Mouse (Mus musculus) embryo, embryonic 10.5 days (tissue): Measurements from ENCODE around the gene Hadha.

ENCODE experiments used
- DNase-seq: peaks from one replicate; pipeline ENCODE4 v3.0.0-alpha.2; 2015; ENCODE audit warnings: low spot score

The Hadha gene

DNA sequence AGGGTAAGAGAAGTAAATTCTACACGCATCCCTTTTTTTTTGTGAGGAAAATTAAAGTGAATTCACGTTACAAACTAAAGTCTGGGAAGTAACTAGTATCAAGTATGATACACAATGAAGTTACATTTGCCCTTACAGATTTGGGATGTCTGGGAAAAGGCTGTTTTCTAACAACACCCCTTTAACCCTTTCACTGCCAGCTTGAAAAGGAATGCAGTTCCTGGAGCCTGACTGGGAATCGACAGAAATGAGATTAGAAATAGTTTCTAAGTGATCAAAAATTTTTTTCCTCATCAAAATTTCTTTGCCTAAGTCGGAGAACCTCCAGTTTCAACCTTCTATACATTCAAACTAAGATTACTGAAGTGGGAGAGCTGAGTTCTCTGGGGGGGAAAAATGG is 949 bp downstream of the Hadha start:
- DNase-seq: peak; percentile 47

DNA sequence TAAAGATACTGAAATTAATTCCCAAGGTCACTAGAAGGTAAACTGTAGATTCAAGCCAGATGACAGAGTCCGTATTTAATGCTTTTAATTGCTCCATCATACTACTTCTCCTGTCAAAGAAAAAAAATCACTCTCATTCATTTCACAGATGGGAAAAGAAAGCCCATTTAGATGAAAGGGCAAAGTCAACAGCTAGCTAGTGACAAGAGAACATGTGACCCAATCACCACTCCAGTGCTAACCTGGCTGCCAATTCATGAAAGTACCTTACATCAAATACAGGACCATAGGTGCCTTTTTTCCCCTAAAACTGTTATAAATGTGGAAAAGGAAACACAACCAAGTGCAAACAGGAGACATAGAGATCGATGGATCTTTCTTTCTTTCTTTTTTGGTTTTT is 1.7 kb downstream of the Hadha start:
- no peak for DNase-seq

DNA sequence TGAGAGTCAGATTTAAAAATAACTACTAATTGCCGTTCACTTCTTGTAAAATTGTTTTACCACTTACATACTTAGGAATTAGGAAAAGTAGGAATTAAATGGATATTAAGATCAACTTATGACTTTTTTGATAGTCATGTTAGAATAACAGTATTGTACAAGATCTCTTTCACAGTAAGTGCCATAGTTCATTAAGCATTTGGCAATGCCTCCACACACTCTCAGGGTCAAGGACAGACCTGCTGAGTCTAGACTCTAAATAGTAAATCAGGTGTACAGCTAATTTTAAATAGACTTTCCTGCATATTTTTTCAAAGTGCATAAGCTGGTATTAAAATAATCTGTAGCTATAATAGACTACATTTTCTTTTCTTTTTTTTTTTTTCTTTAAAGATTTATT is 2.5 kb downstream of the Hadha start:
- DNase-seq: no peak

DNA sequence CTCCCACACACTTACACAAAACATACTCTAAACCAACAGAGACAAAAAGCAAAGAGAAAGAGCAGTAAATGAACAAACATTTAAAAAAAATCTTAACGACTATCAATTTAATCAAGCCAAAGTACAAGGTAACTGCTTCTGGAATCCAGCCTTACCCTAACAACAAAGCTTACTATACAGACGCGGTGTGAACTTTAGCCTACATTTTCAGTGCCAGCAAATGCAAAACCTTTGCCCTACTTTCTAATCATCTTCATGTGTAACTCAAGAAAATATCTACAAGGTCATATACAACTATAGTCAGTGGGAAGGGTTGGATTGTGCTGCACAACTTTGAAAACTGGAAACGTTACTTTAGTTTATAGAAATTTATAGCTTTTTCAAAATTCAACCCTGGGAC is 3.0 kb downstream of the Hadha start:
- DNase-seq: no peak

DNA sequence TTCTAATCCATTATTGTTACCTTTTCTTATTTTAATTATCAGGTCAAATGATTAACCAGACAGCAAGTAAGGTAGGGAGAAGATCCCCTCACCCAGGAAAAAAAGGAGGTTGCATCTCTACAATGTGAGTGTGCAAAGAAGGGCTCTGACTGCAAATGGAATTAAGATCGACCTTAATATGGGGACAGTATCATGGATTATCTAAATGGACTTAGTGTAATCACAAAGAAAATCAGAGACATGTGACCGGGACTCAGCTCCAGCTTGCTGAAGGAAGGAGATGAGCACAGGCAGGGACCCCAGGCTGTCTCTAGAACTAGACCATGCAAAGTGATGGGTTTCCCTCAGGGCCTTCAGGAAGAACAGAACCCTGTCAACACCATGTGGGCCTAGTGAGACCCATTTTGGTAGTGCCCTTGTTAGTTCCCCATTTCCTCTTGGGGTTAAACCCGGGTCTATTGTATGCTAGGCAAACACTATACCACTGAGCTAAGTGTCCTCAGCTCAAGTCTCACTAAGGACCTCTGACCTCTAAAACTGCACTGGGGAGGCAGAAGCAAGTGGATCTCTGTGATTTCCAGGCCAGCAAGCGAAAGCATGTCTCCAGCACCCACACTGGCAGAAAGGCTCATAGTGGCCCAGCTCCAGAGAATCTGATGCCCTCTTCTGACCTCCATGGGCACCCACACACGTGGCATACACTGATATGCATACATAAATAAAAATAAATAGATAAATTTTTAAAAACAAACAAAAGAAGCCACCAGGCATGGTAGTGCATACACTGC is 6.6 kb downstream of the Hadha start:
- no peak for DNase-seq

DNA sequence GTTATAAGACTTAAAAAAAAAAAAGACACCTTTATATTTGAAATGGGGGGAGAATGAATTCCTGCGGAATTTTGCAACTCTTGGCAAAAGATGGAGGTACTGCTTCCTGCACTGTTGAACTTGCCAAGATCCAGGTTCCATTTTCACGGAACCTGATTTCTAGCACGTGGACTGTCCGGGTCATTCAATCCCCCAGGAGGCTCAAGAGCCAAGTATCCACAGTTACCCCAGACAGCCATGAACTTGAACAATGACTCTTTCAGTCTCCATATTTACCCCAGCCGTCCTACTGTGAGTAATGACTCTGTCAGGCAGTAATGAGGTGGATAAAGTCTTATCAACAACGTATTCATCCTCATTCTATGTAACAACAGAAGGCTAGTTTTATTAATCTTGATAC is 8.4 kb downstream of the Hadha start:
- DNase-seq: no peak

DNA sequence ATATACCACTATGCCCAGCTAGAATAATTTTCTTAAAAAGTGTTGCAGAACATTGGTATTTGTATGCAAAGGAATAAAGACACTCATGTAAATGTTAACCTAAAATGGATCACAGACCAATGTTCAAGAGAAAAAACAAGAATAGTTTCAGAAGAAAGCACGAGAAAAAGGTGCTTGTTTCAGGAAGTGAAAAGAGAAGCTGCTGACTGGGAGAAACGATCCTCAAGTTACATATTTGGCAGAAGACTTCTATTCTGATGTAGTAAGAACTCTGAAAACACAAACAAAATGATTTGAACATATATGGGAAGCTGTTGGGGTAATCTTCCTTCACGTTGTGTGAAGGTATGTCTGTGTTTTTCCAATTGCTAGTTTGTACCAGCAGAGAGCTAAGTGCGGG is 16.8 kb downstream of the Hadha start:
- no peak for DNase-seq

DNA sequence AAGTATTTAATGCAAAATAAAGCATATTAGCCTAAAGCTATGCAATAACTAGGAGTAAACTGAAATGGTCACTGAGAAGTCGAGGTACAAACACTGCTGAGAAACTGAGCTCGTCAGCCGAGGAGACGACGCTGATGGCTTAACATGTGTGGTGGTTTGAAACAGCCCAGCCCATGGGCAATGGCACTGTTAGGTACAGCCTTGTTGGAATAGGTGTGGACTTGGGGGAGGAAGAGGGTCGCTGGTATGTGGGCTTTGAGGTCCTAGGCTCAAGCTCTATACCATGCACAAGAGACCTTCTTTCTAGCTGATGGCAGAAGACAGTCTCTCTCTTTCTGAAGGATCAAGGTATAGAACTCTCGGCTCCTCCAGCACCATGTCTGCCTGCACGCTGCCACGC is 17.7 kb downstream of the Hadha start:
- no peak for DNase-seq

DNA sequence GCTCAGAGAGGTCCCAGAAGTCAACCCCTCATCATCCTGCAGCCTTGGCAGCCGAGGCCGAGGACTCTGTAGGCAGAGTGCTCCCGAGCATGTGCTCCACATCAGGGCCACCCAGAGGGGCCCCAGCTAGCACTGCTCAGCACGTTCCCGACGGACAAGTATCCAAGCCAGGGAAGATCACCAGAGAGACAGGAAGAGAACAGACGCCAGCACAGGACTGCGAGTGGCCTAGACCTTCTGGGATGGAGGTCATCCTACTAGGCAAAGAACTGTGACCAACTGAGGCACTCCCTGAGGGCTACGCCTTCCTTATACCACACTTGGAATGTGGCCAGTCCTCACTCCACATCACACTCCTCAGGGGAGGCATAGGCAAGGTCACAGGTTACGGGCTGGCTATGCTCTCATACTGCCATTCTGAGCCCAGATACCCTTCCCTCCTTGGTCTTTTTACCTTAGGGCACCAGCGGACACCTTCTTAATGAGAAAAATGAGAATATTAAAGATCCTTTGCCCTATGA is 19.2 kb downstream of the Hadha start:
- DNase-seq: no peak

DNA sequence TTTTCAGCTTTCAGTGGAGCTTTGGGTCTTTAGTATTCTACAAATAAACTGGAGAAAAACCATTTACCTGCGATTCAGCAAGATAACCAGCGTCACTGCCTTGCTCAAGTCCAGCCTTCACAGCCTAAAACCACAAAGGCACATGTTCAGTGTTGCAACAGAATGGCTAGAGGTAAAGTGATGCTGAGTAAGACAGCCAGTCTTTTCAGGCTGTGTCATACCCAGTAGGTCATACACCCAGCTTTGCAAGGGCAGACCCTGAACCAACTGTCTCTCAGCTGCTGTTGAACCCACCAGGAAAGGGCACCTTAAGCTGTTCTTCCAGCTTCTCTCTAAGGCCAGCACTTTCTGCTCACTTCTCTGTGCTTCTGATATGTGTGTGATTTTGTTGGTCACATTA is 22.8 kb downstream of the Hadha start:
- no peak for DNase-seq

DNA sequence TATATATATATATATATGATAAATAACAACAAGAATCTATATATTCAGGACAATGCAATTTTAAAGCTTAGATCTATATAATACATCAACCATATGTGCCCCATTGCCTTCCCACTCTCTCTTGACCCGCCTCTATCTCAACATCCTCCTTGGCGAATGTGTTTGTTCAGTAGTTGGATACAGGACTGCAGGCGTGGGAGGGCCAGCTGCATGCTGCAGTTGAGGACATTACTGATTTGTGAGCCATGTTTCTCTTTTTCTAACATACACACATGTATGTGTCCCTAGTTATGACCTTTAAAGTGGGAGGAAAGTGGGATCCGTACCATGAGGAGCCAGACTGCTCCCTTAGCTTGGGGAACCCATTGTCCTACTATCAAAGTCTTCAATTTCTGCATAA is 23.7 kb downstream of the Hadha start:
- no peak for DNase-seq

DNA sequence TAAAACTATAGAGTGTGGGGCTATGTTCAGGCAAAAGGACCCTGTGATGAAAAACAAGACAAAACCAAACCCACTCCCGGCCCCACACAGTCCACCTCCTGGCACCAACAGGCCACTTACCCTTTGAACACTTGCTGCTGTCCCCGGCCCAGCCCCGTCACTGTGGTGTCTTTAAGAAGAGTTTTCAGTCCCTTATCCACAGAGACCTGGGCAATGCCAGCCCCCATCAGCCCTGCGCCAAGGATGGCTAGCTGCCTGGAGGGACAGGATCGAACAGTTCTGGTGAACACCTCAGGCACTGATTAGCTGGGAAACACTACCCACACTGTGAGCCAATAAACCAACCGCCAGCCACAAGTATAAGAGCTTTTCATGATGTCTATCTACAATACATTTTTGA is 26.3 kb downstream of the Hadha start:
- DNase-seq: no peak

DNA sequence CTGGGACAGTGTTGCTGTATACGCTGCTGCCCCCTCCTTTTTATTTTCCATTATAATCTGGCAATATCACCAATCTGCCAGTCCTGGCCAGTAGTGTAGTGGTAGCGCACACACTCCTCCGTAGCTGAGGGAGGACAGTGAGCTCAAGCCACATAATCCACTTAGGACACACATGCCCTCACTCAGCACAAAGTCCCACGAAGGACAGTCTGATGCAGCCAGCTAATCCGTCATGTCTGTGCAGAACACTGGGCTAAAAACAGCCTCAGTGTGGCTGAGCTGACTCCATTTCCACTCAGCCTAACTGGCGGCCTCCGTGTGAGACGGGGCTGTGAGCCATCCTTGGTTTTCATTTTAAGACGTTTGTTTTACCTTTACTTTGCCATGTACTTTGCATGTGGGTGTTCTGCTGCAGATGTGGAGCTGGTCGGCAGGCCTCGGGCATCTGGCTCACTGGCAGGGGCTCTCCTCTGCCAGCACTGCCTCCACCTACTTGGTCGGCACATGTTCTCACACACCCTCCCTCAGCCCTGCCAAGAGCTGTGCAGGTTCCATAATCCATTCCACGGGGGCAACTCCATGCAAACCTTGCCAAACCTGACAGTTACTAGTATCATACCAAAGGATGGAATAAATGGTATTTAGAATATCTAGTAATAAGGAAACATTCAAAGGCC is 26.9 kb downstream of the Hadha start:
- no peak for DNase-seq

DNA sequence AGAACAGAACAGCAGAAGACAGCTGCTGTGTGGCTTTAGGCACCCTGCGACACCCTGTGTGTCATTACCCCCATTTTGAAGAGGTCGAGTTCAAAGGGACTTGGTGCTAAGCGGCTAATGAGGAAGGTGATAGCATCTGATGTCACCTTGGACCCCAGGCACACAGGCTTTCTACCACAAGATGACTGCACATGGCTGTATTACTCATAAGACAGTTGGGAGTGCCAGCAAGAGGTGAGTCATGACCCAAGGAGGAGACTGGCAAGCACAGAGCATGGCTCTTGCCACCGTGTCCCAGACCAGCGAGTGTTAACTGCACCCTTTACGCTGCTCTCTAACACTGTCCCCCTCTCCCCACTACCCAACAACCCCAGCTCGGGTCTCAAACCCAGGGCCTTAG is 28.2 kb downstream of the Hadha start:
- DNase-seq: no peak

DNA sequence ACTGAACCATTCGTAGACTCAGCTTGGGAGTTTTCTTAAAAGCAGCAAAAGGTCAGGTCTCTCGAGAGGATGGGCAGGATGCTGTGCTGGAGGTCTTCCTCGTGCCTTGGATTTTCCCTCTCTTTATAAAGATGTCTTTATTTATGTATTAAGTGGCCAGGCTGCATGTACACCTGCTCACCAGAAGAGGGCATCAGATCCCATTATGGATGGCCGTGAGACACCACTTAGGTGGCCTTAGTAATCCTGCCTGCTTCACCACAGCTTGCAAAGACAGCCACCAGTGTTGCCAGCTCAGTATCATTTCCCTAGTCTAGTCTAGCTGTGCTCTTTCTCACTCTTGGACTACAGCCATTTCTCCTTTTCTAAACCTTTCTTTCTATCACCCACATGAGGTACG is 29.4 kb downstream of the Hadha start:
- peak; percentile 81 for DNase-seq

DNA sequence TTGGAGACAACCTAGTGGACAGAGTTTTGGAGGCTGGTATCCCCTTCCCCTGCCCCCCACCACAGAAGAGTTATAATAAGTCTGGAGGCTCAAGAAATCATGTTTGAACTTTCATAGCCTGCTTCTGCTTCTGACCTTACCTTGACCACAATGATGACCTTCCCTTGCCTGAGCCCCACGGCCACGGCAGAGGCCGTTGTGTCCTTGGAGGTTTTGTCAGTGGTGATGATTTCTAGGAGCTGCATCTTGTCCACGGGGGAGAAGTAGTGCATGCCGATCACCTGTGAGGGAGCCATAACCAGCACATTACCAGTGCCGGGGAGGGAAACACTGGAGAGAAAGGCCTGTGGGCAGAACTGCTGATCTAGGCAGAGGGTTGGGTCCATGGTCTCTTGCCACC is 32.5 kb downstream of the Hadha start:
- DNase-seq: no peak

DNA sequence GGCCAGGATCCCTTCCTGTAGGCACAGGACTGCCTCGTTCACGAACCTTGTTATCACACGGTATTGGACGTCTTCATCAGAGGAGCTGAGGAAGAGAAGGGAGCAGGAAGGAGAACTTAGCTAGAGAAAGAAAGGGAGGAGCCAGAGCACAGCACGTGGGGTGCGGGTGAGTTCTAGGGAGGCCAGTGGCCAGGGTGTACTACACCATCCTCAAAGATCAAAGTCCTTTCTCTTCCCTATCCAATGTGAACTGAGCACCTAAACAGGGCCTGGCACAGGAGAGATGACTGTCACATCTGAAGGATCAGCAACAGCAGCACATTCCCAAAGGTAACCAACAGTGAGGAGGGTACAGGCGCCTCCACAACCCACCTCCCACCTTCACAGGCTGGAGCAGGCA is 34.9 kb downstream of the Hadha start:
- no peak for DNase-seq

DNA sequence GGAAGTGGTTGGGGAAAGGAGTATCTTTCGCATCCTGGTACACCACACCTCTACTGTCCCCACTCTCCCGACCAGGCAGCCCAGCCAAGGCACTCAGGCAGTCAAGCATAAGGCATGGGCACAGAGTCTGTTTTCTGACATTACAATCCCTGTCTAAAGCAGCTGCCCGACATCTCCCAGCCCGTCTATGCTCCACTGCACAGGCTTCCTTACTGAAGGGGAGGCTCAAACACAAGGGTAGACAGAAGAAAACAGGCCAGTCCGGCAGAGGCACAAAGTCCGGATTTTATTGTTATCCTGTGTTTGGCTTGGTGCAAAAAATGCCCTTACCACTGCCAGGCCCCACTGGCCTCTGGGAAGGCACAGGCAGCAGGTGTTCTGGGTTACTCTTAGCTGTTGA is 35.8 kb downstream of the Hadha start:
- DNase-seq: no peak

DNA sequence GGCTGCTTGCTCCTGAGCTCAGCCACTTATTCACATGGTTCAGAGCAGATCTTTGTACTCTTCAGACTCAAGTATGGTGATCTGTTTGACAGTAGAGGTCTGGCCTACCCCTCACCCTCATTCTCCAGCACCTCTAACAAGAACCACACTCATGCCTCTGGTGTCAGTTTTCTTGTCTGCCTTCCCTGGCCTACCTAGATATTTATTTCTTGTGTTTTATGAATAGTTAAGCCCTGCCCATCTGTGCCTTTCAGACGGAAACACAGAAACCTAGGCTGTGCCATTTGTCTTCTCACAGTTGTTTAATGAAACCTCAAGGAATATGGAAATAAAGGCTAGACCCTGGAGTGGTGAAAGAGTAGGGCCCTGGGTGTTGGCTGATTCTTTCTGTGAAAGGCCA is 36.9 kb downstream of the Hadha start:
- DNase-seq: no peak

DNA sequence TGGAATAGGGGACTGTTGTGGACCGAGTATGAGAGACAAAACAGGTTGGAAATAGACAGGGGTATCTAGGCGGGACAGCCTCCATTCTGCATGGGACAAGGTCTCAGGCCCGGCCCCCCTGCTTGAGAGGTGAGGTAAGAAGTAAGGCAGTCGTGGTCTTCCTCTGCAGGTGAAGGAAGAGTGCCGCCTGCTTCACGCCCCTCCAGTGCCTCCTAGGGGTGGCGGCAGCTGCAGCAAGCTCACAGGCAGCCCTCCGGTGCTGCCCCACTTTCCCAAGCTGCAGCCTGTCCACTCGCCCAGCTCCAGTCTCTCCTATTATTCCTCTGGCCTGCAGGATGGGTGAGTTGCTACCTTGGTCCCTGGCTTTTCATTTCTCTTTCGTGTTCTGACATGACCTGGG is 39.2 kb downstream of the Hadha start:
- peak; percentile 11 for DNase-seq

DNA sequence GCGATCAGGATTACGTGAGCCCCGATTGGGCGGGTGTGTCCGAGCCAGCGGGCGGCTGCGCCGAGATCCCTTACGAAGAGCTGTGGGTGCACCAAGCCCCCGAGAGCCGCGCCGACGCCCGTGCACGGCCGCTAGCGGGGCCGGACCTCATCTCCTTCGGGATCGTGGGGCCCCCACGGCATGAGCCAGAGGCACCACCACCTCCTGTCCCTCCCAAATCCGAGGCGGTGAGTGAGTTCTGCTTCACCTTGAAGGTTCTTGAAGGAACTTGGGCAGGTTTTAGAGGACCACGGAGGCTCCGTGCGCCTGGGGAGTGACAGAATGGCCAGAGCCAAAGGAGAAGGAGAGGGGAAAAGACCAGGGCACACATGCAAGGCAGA is 40.2 kb downstream of the Hadha start:
- no peak for DNase-seq

DNA sequence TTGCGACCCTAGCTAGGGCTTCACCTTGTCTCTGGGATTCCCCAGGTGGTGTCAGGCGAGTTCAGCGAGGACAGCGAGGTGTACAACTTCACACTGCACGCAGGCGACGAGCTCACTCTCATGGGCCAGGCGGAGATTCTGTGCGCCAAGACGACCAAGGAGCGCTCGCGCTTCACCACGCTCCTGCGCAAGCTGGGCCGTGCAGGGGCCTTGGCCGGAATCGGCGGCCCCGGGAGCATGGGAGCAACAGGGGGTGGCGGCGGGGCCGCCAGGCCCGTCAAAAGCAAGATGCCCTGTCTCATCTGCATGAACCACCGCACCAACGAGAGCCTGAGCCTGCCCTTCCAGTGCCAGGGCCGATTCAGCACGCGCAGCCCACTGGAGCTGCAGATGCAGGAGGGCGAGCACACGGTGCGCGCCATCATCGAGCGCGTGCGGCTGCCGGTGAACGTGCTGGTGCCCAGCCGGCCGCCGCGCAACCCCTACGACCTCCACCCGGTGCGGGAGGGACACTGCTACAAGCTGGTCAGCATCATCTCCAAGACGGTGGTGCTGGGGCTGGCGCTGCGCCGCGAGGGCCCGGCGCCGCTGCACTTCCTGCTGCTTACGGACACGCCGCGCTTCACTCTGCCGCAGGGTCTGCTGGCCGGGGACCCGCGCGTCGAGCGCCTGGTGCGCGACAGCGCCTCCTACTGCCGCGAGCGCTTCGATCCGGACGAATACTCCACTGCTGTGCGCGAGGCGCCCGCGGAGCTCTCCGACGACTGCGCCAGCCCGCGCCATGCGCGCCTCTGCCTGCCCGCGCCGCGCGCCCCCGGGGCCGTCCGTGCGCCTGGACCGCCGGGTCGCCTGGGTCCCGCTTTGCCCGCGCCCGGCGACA is 40.8 kb downstream of the Hadha start:
- DNase-seq: peak; percentile 86

DNA sequence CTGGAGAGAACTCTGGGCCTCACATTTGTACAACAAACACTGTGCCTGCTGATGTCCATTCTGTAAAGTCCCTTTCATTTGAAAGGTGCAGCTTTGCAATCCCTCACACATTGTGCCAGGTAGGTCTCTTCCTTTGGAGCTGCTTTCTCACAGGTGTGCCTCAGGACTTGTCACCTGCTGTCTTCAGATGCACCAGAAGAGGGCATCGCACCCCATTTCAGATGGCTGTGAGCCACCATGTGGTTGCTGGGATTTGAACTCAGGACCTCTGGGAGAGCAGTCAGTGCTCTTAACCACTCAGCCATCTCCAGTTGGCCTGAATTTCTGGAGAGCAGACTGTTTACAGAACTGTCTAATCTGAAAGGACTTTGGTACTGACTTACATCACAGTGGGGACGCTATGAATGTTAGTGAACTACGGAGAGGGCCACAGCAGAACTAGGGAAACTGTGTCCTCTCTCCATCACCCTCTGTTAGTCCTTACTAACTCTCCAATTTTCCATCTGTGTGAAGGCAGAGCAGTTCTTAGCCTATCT is 42.4 kb downstream of the Hadha start:
- no peak for DNase-seq
